Mouse (Mus musculus) neutrophil, adult 59 days (primary cell): ENCODE results near the gene Dnah12. TPM values are rescaled to one million over a fixed set of nuclear protein-coding genes. Genes with fewer than 3 reads are reported as not detected.

Experiments
- total RNA-seq, 2 experiments: library from RNA; stranded (reverse); gene quantifications; 1 replicate in 1 of 2; 2 replicates in 1 of 2; pipeline ENCODE4 v1.2.4; 2023

The Dnah12 gene
- total RNA-seq = under 1 TPM in 1 of 2 experiments, not detected in 1; 0.07 TPM

DNA sequence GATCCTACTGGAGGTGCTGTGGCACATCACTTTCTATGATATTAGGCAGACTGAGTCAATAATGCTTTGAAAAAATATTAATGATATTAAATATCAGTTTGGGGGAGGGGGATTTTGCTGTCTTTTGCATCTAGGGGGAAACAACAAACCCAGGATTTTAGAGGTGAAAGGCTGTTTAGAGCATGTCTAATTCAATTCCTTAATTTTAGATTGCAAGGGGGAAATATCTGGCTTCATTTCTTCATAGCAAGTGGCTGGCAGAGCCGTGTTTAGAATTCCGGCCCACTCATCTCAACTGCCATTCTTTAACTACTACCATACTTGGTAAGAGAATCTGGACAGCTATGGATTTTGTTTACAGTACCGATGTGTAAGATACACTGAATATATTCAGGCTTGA, at the start of gene Dnah12:
Gene Dnah12, plus strand, starts transcription at position 301 of the 400 bp plus-strand sequence.

DNA sequence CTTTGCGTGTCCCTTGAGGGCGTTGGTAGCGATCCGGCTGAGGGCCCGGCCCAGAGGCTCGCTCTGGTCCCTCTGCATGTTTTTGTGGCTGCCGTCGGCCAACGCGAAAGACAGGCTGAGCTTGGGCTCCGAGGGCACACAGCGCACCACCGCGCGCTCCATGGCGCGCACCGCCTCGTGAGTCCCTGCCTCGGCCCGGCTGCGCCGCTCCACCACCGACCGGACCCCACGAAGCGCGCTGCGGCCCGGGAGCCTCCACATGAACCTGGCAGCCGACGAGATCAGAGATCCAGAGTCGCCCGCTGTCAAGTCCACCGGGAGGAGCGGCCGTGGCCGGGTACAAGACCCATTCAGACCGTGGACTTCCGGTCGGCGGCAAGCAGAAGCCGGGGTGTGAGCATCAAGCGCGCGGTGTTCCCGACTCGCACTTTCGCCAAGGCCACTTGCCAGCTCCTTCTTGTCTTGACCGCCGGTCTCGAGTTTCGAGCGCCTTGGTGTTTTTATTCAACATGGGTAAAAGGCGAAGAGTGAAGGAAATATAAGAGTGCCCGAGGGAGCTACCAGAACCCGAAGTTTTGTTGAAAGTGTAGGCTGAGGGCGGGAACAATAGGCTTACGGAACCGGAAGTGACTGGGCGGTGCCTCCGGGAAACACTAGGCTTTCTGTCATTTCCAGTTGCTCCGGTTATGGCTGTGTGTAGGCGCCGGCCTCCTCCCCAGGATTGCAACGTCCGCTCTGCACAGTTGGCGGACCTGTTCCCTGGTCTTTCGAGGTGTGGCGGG, 23.6 kb upstream of the Dnah12 start, which contains the start of gene Pde12:
Gene Pde12, minus strand, starts transcription at position 592 of the 782 bp plus-strand sequence.

DNA sequence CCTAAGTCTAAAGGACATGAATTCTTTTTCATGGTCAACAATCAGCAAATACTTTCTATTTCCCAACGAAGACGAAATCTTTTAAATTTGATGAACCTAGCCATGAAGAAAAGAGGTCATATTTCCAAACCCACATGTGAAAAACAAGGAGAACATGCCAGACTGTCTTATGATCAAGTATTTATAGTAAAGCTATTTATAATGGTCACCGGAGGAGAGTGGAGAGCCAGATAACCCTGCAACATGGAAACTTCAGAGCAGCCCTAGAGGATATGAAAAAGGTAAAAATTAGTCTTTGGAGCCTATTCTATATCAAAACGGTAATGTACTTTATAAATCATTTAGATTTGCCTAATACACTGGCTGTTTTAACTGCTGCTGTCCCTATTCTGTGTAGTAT, 201.3 kb downstream of the Dnah12 start, which contains the start of gene Asb14:
Gene Asb14, plus strand, starts transcription at position 166 of the 400 bp plus-strand sequence.

Other genes with a start within 250 kb of the Dnah12 start
- gene Slmap, start 158.3 kb upstream of the Dnah12 start, total RNA-seq = 10 to 100 TPM; 90.5 to 91.3 TPM
- 10 to 100 TPM; 14.6 to 15.1 TPM for gene Dennd6a, start 119.4 kb upstream of the Dnah12 start, total RNA-seq
- gene Arf4, start 55.2 kb upstream of the Dnah12 start, total RNA-seq = 100 to 1,000 TPM; 161 to 169 TPM
- gene Pde12, start 23.4 kb upstream of the Dnah12 start, total RNA-seq = 1 to 10 TPM; 6.8 to 7.6 TPM
- not detected for gene Asb14, start 201.3 kb downstream of the Dnah12 start, total RNA-seq